Mouse (Mus musculus) olfactory bulb, adult 2 months (tissue): ENCODE data around the gene Atrn. TPM values are rescaled to one million over a fixed set of nuclear protein-coding genes. Genes with fewer than 3 reads are reported as not detected.

ENCODE experiments used
- H3K27ac ChIP-seq: fragments of 200-500 bp; 2 replicates; pipeline ENCODE4 v1.5.1; 2012; ENCODE audit warnings: low read depth, low read length; ENCODE audit not compliant: insufficient read depth
- H3K4me1 ChIP-seq: fragments of 200-500 bp; 2 replicates; pipeline ENCODE4 v1.6.1; 2012; ENCODE audit warnings: low read length; ENCODE audit not compliant: control insufficient read depth, insufficient read depth
- H3K4me3 ChIP-seq: fragments of 200-500 bp; 2 replicates; pipeline ENCODE4 v1.5.1; 2012; ENCODE audit warnings: mild to moderate bottlenecking, low read depth, low read length, moderate library complexity; ENCODE audit not compliant: insufficient read depth
- CTCF ChIP-seq: fragments of 200-500 bp; IDR thresholded peaks from 2 replicates; pipeline ENCODE4 v1.5.1; 2012; ENCODE audit warnings: low read depth, mild to moderate bottlenecking, low read length, moderate library complexity; ENCODE audit not compliant: insufficient read depth
- POLR2A ChIP-seq: fragments of 200-500 bp; IDR thresholded peaks from 2 replicates; pipeline ENCODE4 v1.6.1; 2012; ENCODE audit warnings: mild to moderate bottlenecking, low read depth, low read length, moderate library complexity; ENCODE audit not compliant: insufficient read depth
- WGBS: fragments of 180-500 bp; shearing (Covaris S2); methylation state at CpG from one replicate; pipeline ENCODE4 v1.1.7; 2018; 5-methylcytosine and 5-hydroxymethylcytosine counted together
- polyA plus RNA-seq: library from polyadenylated mRNA; stranded (reverse); fragments of >200 nt; gene quantifications from 2 replicates; pipeline ENCODE4 v1.2.4, GENCODE M21; 2012; ENCODE audit warnings: low replicate concordance; ENCODE audit not compliant: missing spikeins, insufficient read depth, insufficient read length

The Atrn gene
- polyA plus RNA-seq, 1 experiment: not detected

- Histone ChIP-seq H3K4me3 (no peak overlapping the region), H3K27ac (no peak overlapping the region), H3K4me1 (peaks cover 3% of the 10 kb centered on the region)
- TF ChIP-seq CTCF (no peak), POLR2A (no peak)
- WGBS: 90% methylated on average over 5 of the region's 5 CpGs
Measured at GRCm38 (mm10) chr2:130929994-130930393, 23.7 kb downstream of the Atrn start.

GRCm38 (mm10) chr2:130932865-130933264, 26.6 kb downstream of the Atrn start:
- TF ChIP-seq POLR2A (no peak), CTCF (no peak)
- H3K27ac ChIP-seq: no peak overlapping the region
- WGBS: 89% methylated on average over 12 of the region's 12 CpGs
- H3K4me1 ChIP-seq: peaks cover 3% of the 10 kb centered on the region
- no peak overlapping the region for H3K4me3 ChIP-seq

- TF ChIP-seq POLR2A: no peak
- TF ChIP-seq CTCF: no peak
- Histone ChIP-seq H3K4me3 (no peak overlapping the region), H3K4me1 (no peaks in the 10 kb centered on the region), H3K27ac (no peak overlapping the region)
- WGBS: 81% methylated on average over 2 of the region's 2 CpGs
Measured at GRCm38 (mm10) chr2:130949781-130950180, 43.5 kb downstream of the Atrn start.

GRCm38 (mm10) chr2:130950548-130950947, 44.3 kb downstream of the Atrn start:
- Histone ChIP-seq H3K4me3 (no peak overlapping the region), H3K4me1 (no peaks in the 10 kb centered on the region), H3K27ac (no peak overlapping the region)
- no peak for TF ChIP-seq POLR2A
- no peak for TF ChIP-seq CTCF
- 3% methylated on average over 1 of the region's 1 CpGs for WGBS

- TF ChIP-seq CTCF (no peak), POLR2A (no peak)
- WGBS: 73% methylated on average over 2 of the region's 2 CpGs
- H3K4me1 ChIP-seq: no peaks in the 10 kb centered on the region
Measured at GRCm38 (mm10) chr2:130958906-130959305, 52.6 kb downstream of the Atrn start.

GRCm38 (mm10) chr2:130961851-130962250, 55.6 kb downstream of the Atrn start:
- no peak overlapping the region for H3K4me3 ChIP-seq
- TF ChIP-seq CTCF (no peak), POLR2A (no peak)
- H3K4me1 ChIP-seq: no peaks in the 10 kb centered on the region
- no peak overlapping the region for H3K27ac ChIP-seq

More at GRCm38 (mm10) chr2:130958906-130959305, 52.6 kb downstream of the Atrn start:
- H3K27ac ChIP-seq: no peak overlapping the region
- H3K4me3 ChIP-seq: no peak overlapping the region

- 97% methylated on average over 1 of the region's 1 CpGs for WGBS
- no peak for TF ChIP-seq CTCF
- TF ChIP-seq POLR2A: no peak
Measured at GRCm38 (mm10) chr2:130965042-130965441, 58.7 kb downstream of the Atrn start.

GRCm38 (mm10) chr2:130971030-130971429, 64.7 kb downstream of the Atrn start:
- 90% methylated on average over 4 of the region's 4 CpGs for WGBS
- Histone ChIP-seq H3K4me3 (no peak overlapping the region), H3K4me1 (no peaks in the 10 kb centered on the region), H3K27ac (no peak overlapping the region)
- TF ChIP-seq POLR2A (no peak), CTCF (no peak)

More at GRCm38 (mm10) chr2:130965042-130965441, 58.7 kb downstream of the Atrn start:
- Histone ChIP-seq H3K4me1 (no peaks in the 10 kb centered on the region), H3K4me3 (no peak overlapping the region), H3K27ac (no peak overlapping the region)

- Histone ChIP-seq H3K4me1 (no peaks in the 10 kb centered on the region), H3K27ac (no peak overlapping the region), H3K4me3 (no peak overlapping the region)
- 98% methylated on average over 4 of the region's 4 CpGs for WGBS
- TF ChIP-seq CTCF (no peak), POLR2A (no peak)
Measured at GRCm38 (mm10) chr2:130972386-130972785, 66.1 kb downstream of the Atrn start.

GRCm38 (mm10) chr2:130974928-130975327, 68.6 kb downstream of the Atrn start:
- no peak overlapping the region for H3K27ac ChIP-seq
- peaks cover 5% of the 10 kb centered on the region; the same call in 1 of the 2 replicates for H3K4me1 ChIP-seq
- TF ChIP-seq CTCF: no peak
- no peak for TF ChIP-seq POLR2A
- 95% methylated on average over 1 of the region's 1 CpGs for WGBS
- H3K4me3 ChIP-seq: no peak overlapping the region
